Mouse (Mus musculus) spleen, postnatal 10 days (tissue): ENCODE data around the gene Rasgef1a.

Source experiments
- DNase-seq, 2 experiments: peaks; one replicate each; pipeline ENCODE4 v3.0.0; 2021 to 2022; ENCODE audit warnings: low spot score in 2 of 2

Rasgef1a gene

GRCm38 (mm10) chr6:118130022-118130421, 118.8 kb downstream of the Rasgef1a start:
- DNase-seq: no peak

GRCm38 (mm10) chr6:118134461-118134860, 123.2 kb downstream of the Rasgef1a start:
- no peak for DNase-seq

GRCm38 (mm10) chr6:118137148-118137547, 125.9 kb downstream of the Rasgef1a start:
- no peak for DNase-seq

GRCm38 (mm10) chr6:118138731-118139709, 127.8 kb downstream of the Rasgef1a start, which contains the start of gene Csgalnact2:
TSS of gene Csgalnact2 (minus strand) at chr6:118139140.
- DNase-seq: peak; percentile 96 to 97

- no peak for DNase-seq
Measured at GRCm38 (mm10) chr6:118140961-118141360, 129.7 kb downstream of the Rasgef1a start.
